Mouse (Mus musculus) olfactory bulb, adult 2 months (tissue): ENCODE data around the gene Cys1.

Experiments used
- CTCF ChIP-seq: fragments of 200-500 bp; IDR thresholded peaks from 2 replicates; pipeline ENCODE4 v1.5.1; 2012; ENCODE audit warnings: low read depth, mild to moderate bottlenecking, low read length, moderate library complexity; ENCODE audit not compliant: insufficient read depth
- POLR2A ChIP-seq: fragments of 200-500 bp; IDR thresholded peaks from 2 replicates; pipeline ENCODE4 v1.6.1; 2012; ENCODE audit warnings: mild to moderate bottlenecking, low read depth, low read length, moderate library complexity; ENCODE audit not compliant: insufficient read depth

DNA sequence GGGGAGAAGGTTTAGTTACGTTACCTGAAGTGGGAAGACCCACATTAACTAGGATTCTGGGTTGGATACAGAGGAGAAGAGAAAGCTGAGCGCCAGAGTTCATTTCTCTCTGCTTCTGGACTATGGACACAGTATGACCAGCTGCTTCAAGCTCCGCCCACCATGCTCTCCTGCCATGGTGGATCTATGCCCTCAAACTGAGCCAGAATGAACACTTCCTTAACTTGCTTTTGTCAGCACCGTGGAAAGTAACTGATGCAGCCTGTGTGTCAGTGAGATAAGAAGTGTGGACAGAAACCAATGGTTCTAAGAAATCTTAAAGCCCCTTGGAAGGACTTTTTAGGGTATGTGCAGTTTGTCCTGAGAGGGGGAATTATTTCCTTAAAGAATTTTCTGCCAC, 22.6 kb downstream of the Cys1 start:
- no peak for TF ChIP-seq CTCF
- TF ChIP-seq POLR2A, result no peak
